Mouse (Mus musculus) c-Kit-negative CD71-positive TER-119-positive erythroid progenitor cells, embryonic 14.5 days (primary cell): ENCODE data around the gene Gm14406.
"Not testable (repeated sequence)": the region's sequence is repeated elsewhere in the genome, so short reads cannot be mapped to it uniquely, and the experiment has no call there.

Experiments
- DNase-seq: peaks from one replicate; pipeline ENCODE4 v3.0.0-alpha.2; 2013; ENCODE audit warnings: low read depth, low spot score

Gene Gm14406

DNA sequence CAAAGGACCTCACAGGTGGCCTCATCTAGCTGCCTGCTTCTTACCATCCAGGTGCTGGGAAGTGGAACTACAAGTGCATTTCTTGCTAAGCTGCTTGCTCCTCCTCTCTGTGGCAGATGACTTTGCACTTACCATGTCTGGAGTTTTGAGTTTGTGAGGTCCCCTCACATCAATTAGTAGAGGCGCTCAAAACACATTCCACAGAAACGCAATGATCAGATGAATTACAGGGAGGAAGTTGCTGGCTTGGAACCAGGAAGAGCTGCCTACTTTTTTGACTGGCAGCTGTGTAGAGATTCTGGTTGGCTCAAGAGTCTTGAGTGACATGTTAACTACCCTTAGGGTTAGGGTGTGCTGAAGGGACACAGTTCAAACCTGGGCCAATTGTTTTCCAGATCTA, at the start of gene Gm14406:
Gene Gm14406, minus strand, starts transcription at position 213 of the 400 bp plus-strand sequence.
- DNase-seq: not testable (repeated sequence)

DNA sequence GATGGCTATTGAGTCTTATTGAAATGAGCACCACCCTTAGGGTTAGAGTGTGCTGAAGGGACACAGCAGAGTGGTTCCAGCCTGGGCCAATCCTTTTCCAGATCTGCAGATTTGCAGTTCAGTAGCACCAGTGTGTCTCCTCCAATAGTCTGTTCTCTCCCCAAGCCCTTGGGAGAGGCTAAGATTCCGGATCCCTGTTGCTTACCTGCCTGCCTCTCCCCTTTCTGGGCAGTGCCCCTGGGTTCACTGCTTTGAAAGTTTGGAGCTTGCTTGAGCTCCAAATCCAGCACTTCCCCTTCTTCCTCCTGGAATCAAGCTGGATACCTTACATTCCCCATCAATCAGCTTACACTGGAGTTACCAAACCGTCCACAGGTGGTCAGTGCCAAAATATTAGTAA, 2.9 kb downstream of the Gm14406 start:
- not testable (repeated sequence) for DNase-seq

DNA sequence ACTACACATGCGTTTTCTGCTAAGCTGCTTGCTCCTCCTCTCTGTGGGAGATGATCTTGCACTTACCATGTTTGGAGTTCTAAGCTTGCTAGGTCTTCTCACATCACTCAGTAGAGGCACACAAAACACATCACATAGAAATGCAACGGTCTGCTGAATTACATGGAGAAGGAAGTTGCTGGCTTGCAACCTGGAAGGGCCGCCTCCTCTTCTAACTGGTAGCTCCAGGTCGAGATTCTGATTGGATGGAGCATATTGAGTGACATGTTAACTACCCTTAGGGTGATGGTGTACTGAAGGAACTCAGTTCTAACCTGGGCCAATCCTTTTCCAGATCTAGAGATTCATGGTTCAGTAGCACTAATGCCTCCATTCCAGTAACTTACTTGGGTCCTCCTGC, 18.6 kb downstream of the Gm14406 start:
- not testable (repeated sequence) for DNase-seq

DNA sequence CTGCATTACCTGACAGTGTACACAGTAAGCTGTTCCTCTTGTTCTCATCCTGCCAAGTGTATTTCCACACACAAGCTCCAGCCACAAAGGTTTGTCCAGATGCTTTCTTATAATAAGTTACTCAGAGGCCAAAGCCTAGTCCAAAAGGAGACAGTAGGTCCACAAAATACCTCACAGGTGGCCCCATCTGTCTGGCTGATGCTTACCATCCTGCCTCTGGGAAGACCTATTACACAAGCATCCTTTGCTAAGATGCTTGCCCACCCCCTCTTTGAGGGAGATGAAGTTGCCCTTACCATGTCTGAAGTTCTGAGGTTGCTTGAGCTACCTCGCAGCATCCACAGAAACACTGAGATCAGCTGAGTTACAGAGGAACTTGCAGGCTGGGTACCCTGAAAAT, 22.7 kb downstream of the Gm14406 start:
- not testable (repeated sequence) for DNase-seq

DNA sequence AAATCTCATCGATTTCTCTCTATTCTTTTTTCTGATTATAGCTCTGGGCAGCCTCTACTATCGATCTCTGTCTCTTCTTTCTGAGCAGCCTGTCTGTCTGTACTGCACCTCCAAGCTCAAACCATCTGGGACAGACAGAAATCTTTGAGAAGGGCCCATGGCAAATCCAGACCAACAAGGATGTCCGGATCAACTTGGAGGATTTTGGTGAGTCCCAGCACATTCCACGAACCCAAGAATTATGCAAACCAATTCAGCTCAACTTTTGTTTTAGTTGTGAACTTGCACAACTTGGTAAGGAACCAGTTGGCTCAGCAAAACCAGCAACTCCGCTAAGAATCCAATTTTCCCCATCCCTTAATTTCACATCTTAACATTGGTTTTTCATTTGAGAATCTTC, 40.3 kb downstream of the Gm14406 start:
- not testable (repeated sequence) for DNase-seq

DNA sequence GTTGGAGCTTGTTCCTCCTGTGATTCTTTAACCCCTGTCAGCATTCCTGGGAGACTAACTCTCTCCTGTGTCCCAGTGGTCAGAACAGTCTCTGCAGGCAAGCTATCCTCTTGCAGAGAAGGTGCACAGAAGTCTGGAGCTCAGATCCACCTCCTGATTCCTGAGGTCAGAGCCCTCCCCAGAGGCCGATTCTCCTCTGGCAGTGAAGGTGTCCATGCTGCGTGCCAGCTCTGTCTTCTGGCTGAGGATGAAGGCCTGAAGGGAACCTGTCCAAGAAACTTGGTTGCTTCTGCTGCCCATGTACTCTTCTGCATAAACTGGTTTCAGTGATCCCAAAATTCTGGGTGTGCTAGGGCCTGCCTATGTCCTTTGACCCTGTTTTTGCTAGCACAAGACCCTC, 40.9 kb downstream of the Gm14406 start:
- DNase-seq: not testable (repeated sequence)

DNA sequence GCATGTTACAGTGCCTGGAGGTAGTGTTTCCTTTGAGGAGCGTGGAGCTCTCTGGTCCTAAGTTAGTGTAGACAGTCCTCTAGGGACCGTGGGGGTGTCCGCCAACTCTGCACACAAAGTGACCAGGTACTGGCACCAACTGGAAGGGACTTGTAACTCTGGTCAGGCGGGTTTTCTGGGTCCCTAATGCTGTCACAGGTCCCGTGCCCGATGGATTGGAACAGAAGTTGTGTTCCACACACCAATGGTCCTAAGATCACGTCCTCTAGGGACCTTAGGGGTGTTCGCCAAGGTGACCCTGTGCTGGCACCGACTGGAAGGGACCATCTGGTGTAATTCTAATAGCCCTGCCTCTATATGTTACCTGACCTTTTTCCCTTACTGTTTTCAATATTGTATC, 42.1 kb downstream of the Gm14406 start:
- DNase-seq: no peak

DNA sequence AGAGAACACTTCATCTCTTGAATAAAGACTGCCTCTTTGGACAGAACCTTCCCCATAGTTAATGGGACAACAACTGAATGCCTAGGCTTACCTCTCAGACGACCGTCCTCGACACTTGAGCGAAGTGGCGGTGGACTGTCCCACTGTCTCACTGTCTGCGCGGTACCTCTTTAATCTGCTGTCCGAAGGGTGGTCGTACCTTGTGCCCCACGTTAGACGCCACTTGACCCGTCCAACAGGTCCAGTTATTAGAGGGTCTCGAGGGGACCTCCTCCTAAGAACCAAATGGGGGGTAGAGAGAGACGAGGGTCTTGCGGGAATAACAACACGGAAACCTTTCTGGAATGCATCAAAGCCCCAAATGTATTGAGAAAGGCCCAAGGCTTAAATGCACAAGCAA, 53.8 kb downstream of the Gm14406 start:
- not testable (repeated sequence) for DNase-seq

DNA sequence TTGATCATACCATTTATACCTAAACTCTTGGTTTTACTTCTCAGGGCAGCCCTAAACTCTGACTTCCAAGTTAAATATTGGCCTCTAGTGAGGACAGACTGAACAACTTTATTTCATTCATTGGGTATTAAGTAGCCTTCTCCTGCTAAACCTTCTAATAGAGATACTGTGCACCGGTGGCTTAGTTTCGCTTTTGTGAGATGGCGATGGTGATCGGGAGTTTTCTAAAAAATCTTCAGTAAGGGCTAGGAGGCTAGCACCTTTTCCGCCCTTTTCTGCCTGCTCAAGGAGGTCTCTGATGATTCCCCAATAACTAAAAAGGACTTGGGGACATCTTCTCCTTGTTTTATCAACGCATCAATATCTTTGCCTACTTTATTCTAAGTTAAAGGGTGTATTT, 54.3 kb downstream of the Gm14406 start:
- DNase-seq: not testable (repeated sequence)

DNA sequence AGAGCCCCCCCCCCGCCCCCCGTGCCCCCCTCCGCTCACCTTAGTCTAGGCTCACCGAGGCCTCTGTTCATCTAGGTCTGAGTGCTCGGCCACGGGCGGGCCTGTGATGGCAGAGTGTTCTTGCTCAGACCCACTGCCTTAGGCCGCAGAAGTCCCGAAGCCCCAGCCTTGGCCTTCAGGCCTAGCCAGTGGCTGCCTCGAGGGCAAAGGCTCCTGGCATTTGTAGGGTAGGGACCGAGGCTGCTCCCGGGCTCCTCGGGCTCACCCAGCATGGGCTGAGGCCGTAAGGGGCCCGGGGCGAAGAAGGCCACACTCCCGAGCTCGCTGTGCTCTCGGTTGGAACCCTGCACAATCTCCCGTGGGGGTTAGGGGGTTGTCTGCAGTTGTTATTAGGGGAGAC, 54.9 kb downstream of the Gm14406 start:
- no peak for DNase-seq

DNA sequence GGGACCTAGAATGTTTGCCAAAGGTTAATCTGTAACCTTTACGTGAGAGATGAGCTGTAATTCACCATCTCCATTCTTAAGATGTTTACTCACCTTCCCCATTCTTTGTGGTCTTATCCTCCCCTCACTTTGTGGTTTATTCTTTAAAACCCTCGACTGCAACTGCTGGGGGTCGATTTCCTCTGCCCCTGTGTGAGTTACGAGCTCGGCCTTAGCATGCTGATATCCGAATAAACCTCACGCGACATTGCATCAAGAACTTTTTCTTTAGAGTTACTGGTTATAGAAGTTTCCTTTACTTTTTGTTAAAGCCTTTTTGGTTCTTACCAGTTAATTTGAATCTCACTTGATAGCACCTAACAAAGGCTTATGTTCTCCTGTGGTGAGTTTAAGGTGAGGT, 58.0 kb downstream of the Gm14406 start:
- no peak for DNase-seq
